Mouse (Mus musculus) natural killer cell, adult 2 months (primary cell): ENCODE results near the gene Sparc.

Source experiments
- DNase-seq, 2 experiments: peaks; one replicate each; pipeline ENCODE4 v3.0.0; 2022; ENCODE audit warnings: low spot score in 2 of 2

The Sparc gene

GRCm38 (mm10) chr11:55422978-55423377 is at the start of gene Sparc:
Sparc (minus strand) TSS chr11:55423183.
- no peak for DNase-seq

- DNase-seq: no peak
These were observed 48.5 kb upstream of the Sparc start for GRCm38 (mm10) chr11:55471467-55471866.

GRCm38 (mm10) chr11:55470761-55471160 is 47.8 kb upstream of the Sparc start:
- DNase-seq: peak in 1 of 2 experiments; percentile 17

GRCm38 (mm10) chr11:55469923-55470691 is 47.1 kb upstream of the Sparc start:
- peak; percentile 35 for DNase-seq

GRCm38 (mm10) chr11:55469048-55469843 is 46.3 kb upstream of the Sparc start, which contains the start of gene G3bp1:
G3bp1 (plus strand) TSS chr11:55469685.
- peak; percentile 99 for DNase-seq

- DNase-seq: no peak
These were observed 45.6 kb upstream of the Sparc start for GRCm38 (mm10) chr11:55468611-55469047.

- DNase-seq: no peak
These were observed 45.0 kb upstream of the Sparc start for GRCm38 (mm10) chr11:55468012-55468411.

- DNase-seq: no peak
These were observed 42.2 kb upstream of the Sparc start for GRCm38 (mm10) chr11:55465177-55465576.

- no peak for DNase-seq
These were observed 41.7 kb upstream of the Sparc start for GRCm38 (mm10) chr11:55464707-55465106.

- DNase-seq: no peak
These were observed 39.2 kb upstream of the Sparc start for GRCm38 (mm10) chr11:55462149-55462548.

- peak; percentile 92 for DNase-seq
These were observed 38.1 kb upstream of the Sparc start, which contains the start of gene Atox1 for GRCm38 (mm10) chr11:55461019-55461645. Atox1 (minus strand) TSS chr11:55461239.

GRCm38 (mm10) chr11:55460559-55461018 is 37.6 kb upstream of the Sparc start:
- DNase-seq: no peak

GRCm38 (mm10) chr11:55459850-55460558 is 37.0 kb upstream of the Sparc start:
- no peak for DNase-seq

GRCm38 (mm10) chr11:55458501-55458900 is 35.5 kb upstream of the Sparc start:
- no peak for DNase-seq

GRCm38 (mm10) chr11:55455166-55455565 is 32.2 kb upstream of the Sparc start:
- no peak for DNase-seq

GRCm38 (mm10) chr11:55453640-55454039 is 30.7 kb upstream of the Sparc start:
- DNase-seq: no peak

GRCm38 (mm10) chr11:55450311-55450710 is 27.3 kb upstream of the Sparc start:
- no peak for DNase-seq

- DNase-seq: no peak
These were observed 26.5 kb upstream of the Sparc start for GRCm38 (mm10) chr11:55449531-55449930.

GRCm38 (mm10) chr11:55446579-55446978 is 23.6 kb upstream of the Sparc start:
- DNase-seq: peak; percentile 37 to 52

GRCm38 (mm10) chr11:55444772-55445171 is 21.8 kb upstream of the Sparc start:
- DNase-seq: no peak

GRCm38 (mm10) chr11:55439718-55440117 is 16.7 kb upstream of the Sparc start:
- no peak for DNase-seq
